Mouse (Mus musculus): ENCODE measurements around the gene Hypk.

Hypk gene

DNA sequence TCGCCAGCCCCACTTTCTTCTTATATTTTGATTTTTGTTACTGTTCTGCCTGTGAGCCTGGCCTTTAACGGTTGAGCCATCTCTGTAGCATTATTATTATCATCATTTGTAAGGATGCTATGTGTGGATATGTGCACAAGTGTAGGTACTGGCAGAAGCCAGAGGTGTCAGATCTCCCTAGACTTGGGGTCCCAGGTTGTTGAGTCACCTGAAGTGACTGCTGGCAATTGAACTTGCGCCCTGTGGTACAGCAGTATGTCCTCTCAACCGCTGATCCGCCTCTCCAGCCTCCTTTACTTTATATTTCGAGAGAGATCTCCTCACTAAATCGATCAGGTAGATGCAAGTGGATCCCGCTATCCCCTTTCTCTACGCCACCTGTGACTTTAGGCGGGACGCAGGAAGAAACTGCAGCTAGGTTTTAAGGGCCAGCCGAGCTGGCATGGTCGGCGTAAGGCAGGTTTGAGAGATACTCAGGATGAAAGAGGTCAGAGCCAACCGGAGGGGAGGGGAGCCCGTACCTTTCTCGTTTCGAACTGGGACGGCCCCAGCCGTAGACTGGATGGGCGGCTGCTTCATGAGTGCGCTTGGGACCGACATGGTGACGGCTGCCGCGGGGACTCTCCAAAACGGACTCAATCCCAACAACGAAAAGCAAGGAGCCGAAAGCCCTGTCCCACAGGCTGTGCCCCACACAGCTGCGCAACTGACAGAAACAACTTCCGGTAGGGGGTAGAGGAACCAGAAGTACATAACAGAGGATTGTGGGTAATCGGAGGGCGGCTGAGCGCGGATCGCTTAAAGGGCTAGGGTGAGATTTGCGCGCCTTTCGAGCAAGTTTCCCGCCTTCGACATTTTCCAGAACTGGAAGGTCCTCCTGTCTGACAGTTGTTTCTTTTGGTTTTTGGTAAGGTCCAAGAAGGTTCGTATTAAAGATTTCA, 53.1 kb downstream of the Hypk start, which contains the start of the genes Mfap1a and Wdr76:
Mfap1a (minus strand) TSS at position 724 of the 941 bp plus-strand sequence.
Wdr76 (plus strand) TSS at position 782 of the 941 bp plus-strand sequence.
- DNase-seq (ENCODE audit: low spot score), result peak; percentile 72

DNA sequence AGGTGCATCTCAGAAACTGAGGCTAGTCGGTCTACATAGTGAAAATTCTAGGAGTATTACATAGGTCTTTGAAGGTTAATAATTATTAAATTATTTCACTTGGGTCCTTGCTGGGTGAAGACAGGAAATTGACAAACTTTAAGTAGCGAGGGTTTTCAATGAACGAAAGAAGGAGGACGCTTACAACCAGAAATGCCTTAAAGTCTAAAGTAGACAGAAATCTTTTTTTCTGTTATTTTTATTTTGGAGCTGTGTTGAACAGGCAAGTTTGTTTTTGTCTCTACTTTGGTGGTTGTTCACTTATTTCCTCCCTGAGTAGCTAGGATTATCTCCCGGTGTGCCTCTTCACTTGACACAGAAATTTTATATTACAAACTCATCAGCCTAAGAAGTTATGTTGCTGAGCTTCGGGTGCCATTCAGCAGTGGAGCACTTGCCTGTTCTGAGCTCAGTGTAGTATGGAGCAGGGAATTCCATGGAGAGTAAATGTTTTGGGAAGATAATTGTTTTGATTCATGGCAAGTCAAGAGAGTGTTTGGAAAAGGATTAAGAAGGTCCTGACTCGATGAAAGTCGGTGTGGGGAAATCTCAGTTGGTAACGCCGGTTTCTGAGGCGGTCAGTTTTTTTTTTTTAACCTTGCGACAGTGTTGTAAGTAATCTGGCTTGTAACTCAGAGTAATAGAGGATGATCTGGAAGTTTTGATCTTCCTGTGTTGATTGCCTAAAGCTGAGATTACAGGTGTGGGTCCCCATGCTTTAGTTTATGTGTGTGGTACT, 54.3 kb downstream of the Hypk start:
- no peak for DNase-seq (ENCODE audit: low spot score)

DNA sequence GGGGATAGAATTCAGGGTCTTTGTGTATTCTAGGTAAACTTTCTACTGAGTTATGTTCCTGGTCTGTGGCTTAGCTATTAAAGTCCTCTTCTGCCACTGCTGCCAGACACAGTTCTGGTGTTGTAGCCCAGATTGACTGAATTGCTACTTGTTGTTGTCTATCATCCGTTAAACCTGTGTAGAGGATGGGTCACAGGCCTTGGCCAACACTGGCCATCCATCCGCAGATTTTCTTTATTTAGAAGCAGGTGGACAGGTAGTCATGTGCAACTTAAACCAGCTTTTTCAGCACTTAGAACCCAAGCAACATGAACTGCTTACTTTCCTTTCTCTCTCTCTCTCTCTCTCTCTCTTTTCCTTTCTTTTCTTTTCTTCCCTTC, 54.9 kb downstream of the Hypk start:
- no peak for DNase-seq (ENCODE audit: low spot score)
